Mouse (Mus musculus): ENCODE measurements around the gene Usp2. TPM values are rescaled to one million over a fixed set of nuclear protein-coding genes. Genes with fewer than 3 reads are reported as not detected.

The Usp2 gene
- polyA plus RNA-seq, 2 experiments: 4.9 to 24.4 TPM

- H3K9ac ChIP-seq (ENCODE audit: low read depth, low read length, severe bottlenecking): no peak overlapping the region
- H3K4me3 ChIP-seq (replicated peaks; ENCODE audit: low read length): no peak overlapping the region
- no peaks in the 10 kb centered on the region for H3K4me1 ChIP-seq (ENCODE audit: control insufficient read depth, insufficient read depth, low read length)
- DNase-seq (ENCODE audit: low spot score) (no peak), ATAC-seq (ENCODE audit: low FRiP score, low read depth) (no peak)
- TF ChIP-seq POLR2A (IDR thresholded peaks at IDR 0.05; ENCODE audit: borderline replicate concordance, extremely low read depth, insufficient read depth, insufficient read length): no peak
- H3K4me2 ChIP-seq (replicated peaks; ENCODE audit: low read depth, low read length, severe bottlenecking): no peak overlapping the region
- H3K27ac ChIP-seq (replicated peaks; ENCODE audit: low read depth, low read length): no peak overlapping the region
- H3K9me3 ChIP-seq (ENCODE audit: control insufficient read depth, low read length): no peaks in the 10 kb centered on the region
- H3K27me3 ChIP-seq (ENCODE audit: control insufficient read depth, insufficient read depth, low read length): no peaks in the 10 kb centered on the region
- H3K36me3 ChIP-seq (ENCODE audit: control insufficient read depth, insufficient read depth, low read length): no peaks in the 10 kb centered on the region
- 72% methylated on average over 1 of the region's 1 CpGs for WGBS
Observed at GRCm38 (mm10) chr9:44053936-44054335, 12.9 kb upstream of the Usp2 start.

GRCm38 (mm10) chr9:44058606-44059005, 8.2 kb upstream of the Usp2 start:
- ATAC-seq (ENCODE audit: low FRiP score, low read depth): no peak
- WGBS: 80% methylated on average over 6 of the region's 6 CpGs

GRCm38 (mm10) chr9:44065177-44065576, 1.6 kb upstream of the Usp2 start:
- DNase-seq (ENCODE audit: low spot score) (no peak), ATAC-seq (ENCODE audit: low FRiP score, low read depth) (no peak)
- H3K36me3 ChIP-seq (ENCODE audit: control insufficient read depth, insufficient read depth, low read length): no peaks in the 10 kb centered on the region
- no peak overlapping the region for H3K27ac ChIP-seq (replicated peaks; ENCODE audit: low read depth, low read length)
- no peak overlapping the region for H3K4me2 ChIP-seq (replicated peaks; ENCODE audit: low read depth, low read length, severe bottlenecking)
- 43% methylated on average over 1 of the region's 1 CpGs for WGBS
- no peak overlapping the region for H3K4me3 ChIP-seq (replicated peaks; ENCODE audit: low read length)
- H3K9me3 ChIP-seq (ENCODE audit: control insufficient read depth, low read length): no peaks in the 10 kb centered on the region
- no peak overlapping the region for H3K9ac ChIP-seq (ENCODE audit: low read depth, low read length, severe bottlenecking)
- no peak for TF ChIP-seq POLR2A (IDR thresholded peaks at IDR 0.05; ENCODE audit: borderline replicate concordance, extremely low read depth, insufficient read depth, insufficient read length)
- H3K4me1 ChIP-seq (ENCODE audit: control insufficient read depth, insufficient read depth, low read length): peaks cover 7% of the 10 kb centered on the region
- no peaks in the 10 kb centered on the region for H3K27me3 ChIP-seq (ENCODE audit: control insufficient read depth, insufficient read depth, low read length)

More at GRCm38 (mm10) chr9:44058606-44059005, 8.2 kb upstream of the Usp2 start:
- no peak overlapping the region for H3K4me2 ChIP-seq (replicated peaks; ENCODE audit: low read depth, low read length, severe bottlenecking)
- H3K36me3 ChIP-seq (ENCODE audit: control insufficient read depth, insufficient read depth, low read length): no peaks in the 10 kb centered on the region
- H3K9ac ChIP-seq (ENCODE audit: low read depth, low read length, severe bottlenecking): no peak overlapping the region
- no peaks in the 10 kb centered on the region for H3K4me1 ChIP-seq (ENCODE audit: control insufficient read depth, insufficient read depth, low read length)
- DNase-seq (ENCODE audit: low spot score): no peak
- no peak overlapping the region for H3K4me3 ChIP-seq (replicated peaks; ENCODE audit: low read length)
- H3K27ac ChIP-seq (replicated peaks; ENCODE audit: low read depth, low read length): no peak overlapping the region
- TF ChIP-seq POLR2A (IDR thresholded peaks at IDR 0.05; ENCODE audit: borderline replicate concordance, extremely low read depth, insufficient read depth, insufficient read length): no peak
- H3K27me3 ChIP-seq (ENCODE audit: control insufficient read depth, insufficient read depth, low read length): no peaks in the 10 kb centered on the region
- H3K9me3 ChIP-seq (ENCODE audit: control insufficient read depth, low read length): no peaks in the 10 kb centered on the region

GRCm38 (mm10) chr9:44067241-44067959, 579 bp downstream of the Usp2 start:
- H3K9me3 ChIP-seq (ENCODE audit: control insufficient read depth, low read length): no peaks in the 10 kb centered on the region
- peak overlapping the region; percentile 97 for H3K4me2 ChIP-seq (replicated peaks; ENCODE audit: low read depth, low read length, severe bottlenecking)
- TF ChIP-seq POLR2A (IDR thresholded peaks at IDR 0.05; ENCODE audit: borderline replicate concordance, extremely low read depth, insufficient read depth, insufficient read length): no peak
- DNase-seq (ENCODE audit: low spot score): no peak
- no peaks in the 10 kb centered on the region for H3K36me3 ChIP-seq (ENCODE audit: control insufficient read depth, insufficient read depth, low read length)
- no peaks in the 10 kb centered on the region for H3K27me3 ChIP-seq (ENCODE audit: control insufficient read depth, insufficient read depth, low read length)
- H3K4me3 ChIP-seq (replicated peaks; ENCODE audit: low read length): peak overlapping the region; percentile 54
- no peak overlapping the region for H3K27ac ChIP-seq (replicated peaks; ENCODE audit: low read depth, low read length)
- 5% methylated on average over 15 of the region's 15 CpGs for WGBS
- H3K4me1 ChIP-seq (ENCODE audit: control insufficient read depth, insufficient read depth, low read length): peaks cover 15% of the 10 kb centered on the region
- ATAC-seq (ENCODE audit: low FRiP score, low read depth): peak; percentile 4
- peak overlapping the region; percentile 59 for H3K9ac ChIP-seq (ENCODE audit: low read depth, low read length, severe bottlenecking)

GRCm38 (mm10) chr9:44067960-44068330, 1.1 kb downstream of the Usp2 start:
- WGBS: 66% methylated on average over 6 of the region's 6 CpGs
- Histone ChIP-seq H3K27me3 (ENCODE audit: control insufficient read depth, insufficient read depth, low read length) (no peaks in the 10 kb centered on the region), H3K4me1 (ENCODE audit: control insufficient read depth, insufficient read depth, low read length) (peaks cover 15% of the 10 kb centered on the region), H3K36me3 (ENCODE audit: control insufficient read depth, insufficient read depth, low read length) (no peaks in the 10 kb centered on the region), H3K9ac (ENCODE audit: low read depth, low read length, severe bottlenecking) (no peak overlapping the region), H3K9me3 (ENCODE audit: control insufficient read depth, low read length) (no peaks in the 10 kb centered on the region), H3K4me3 (replicated peaks; ENCODE audit: low read length) (peak overlapping the region; percentile 54; the same call in 1 of the 2 replicates), H3K4me2 (replicated peaks; ENCODE audit: low read depth, low read length, severe bottlenecking) (peak overlapping the region; percentile 97; the same call in 1 of the 2 replicates), H3K27ac (replicated peaks; ENCODE audit: low read depth, low read length) (no peak overlapping the region)
- no peak for DNase-seq (ENCODE audit: low spot score)
- ATAC-seq (ENCODE audit: low FRiP score, low read depth): no peak
- TF ChIP-seq POLR2A (IDR thresholded peaks at IDR 0.05; ENCODE audit: borderline replicate concordance, extremely low read depth, insufficient read depth, insufficient read length): no peak
